Mouse (Mus musculus) neural tube, embryonic 15.5 days (tissue): ENCODE data around the gene Trim46. TPM values are rescaled to one million over a fixed set of nuclear protein-coding genes. Genes with fewer than 3 reads are reported as not detected.

Experiments
- ATAC-seq: fragments of 200-750 bp; cut with Nextera tagmentation; 2 replicates; pipeline ENCODE4 v1.8.0; 2017; ENCODE audit warnings: mild to moderate bottlenecking, moderate TSS enrichment, moderate library complexity; ENCODE audit not compliant: low FRiP score
- H3K27ac ChIP-seq: fragments of 300-500 bp; sonication (generic); replicated peaks from 2 replicates; pipeline ENCODE4 v1.5.1; 2015; ENCODE audit warnings: mild to moderate bottlenecking, inconsistent platforms
- H3K27me3 ChIP-seq: fragments of 300-500 bp; sonication (generic); replicated peaks from 2 replicates; pipeline ENCODE4 v1.6.1; 2015; ENCODE audit warnings: inconsistent platforms
- H3K36me3 ChIP-seq: fragments of 300-500 bp; sonication (generic); 2 replicates; pipeline ENCODE4 v1.6.1; 2015; ENCODE audit warnings: inconsistent platforms
- H3K4me1 ChIP-seq: fragments of 300-500 bp; sonication (generic); 2 replicates; pipeline ENCODE4 v1.6.1; 2015; ENCODE audit warnings: inconsistent platforms
- H3K4me2 ChIP-seq: fragments of 300-500 bp; sonication (generic); 2 replicates; pipeline ENCODE4 v1.6.1; 2015; ENCODE audit warnings: inconsistent platforms, mild to moderate bottlenecking, moderate library complexity
- H3K4me3 ChIP-seq: fragments of 300-500 bp; sonication (generic); replicated peaks from 2 replicates; pipeline ENCODE4 v1.5.1; 2015; ENCODE audit warnings: mild to moderate bottlenecking, inconsistent platforms
- H3K9ac ChIP-seq: fragments of 300-500 bp; sonication (generic); replicated peaks from 2 replicates; pipeline ENCODE4 v1.6.1; 2015; ENCODE audit warnings: mild to moderate bottlenecking, inconsistent platforms
- H3K9me3 ChIP-seq: fragments of 300-500 bp; sonication (generic); replicated peaks from 2 replicates; pipeline ENCODE4 v1.6.1; 2016; ENCODE audit warnings: inconsistent platforms
- WGBS: fragments of 180-500 bp; shearing (Covaris S2); methylation state at CpG from one replicate; pipeline ENCODE4 v1.1.7; 2015; ENCODE audit warnings: mixed read lengths; 5-methylcytosine and 5-hydroxymethylcytosine counted together
- polyA plus RNA-seq: library from polyadenylated mRNA; unstranded; fragments of >200 nt; fragmentation: Nextera tagmentation; extraction: Ambion mirVana; gene quantifications from 2 replicates; pipeline ENCODE4 v1.2.1, GENCODE M21; 2015

Trim46 gene
- polyA plus RNA-seq, 1 experiment from 2014 or later: 76.6 TPM

DNA sequence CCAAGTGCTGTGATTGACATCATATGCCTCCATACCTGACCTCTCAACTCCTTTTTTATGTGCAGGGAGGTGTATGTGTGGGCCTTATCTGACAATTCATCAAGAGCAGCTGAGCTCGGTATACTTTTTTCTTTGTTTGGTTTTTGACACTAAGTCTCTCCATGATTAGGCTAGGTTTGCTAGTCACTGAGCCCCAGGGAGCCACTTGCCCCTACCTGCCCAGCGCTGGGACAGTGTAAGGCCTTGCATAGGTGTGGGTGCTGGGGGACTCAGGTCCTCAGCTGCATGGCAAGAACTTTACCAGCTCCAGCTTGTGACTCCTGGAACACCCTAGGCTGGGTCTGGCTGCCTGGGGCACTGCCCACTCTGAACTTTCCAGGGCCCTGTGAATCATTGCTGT, 39.4 kb downstream of the Trim46 start:
- Histone ChIP-seq H3K27ac (no peak overlapping the region), H3K36me3 (peaks cover 64% of the 10 kb centered on the region), H3K4me1 (peaks cover 21% of the 10 kb centered on the region), H3K9me3 (no peaks in the 10 kb centered on the region), H3K4me3 (no peak overlapping the region), H3K9ac (no peak overlapping the region), H3K27me3 (no peaks in the 10 kb centered on the region), H3K4me2 (no peak overlapping the region)
- WGBS: 95% methylated on average over 2 of the region's 2 CpGs
- ATAC-seq: no peak

DNA sequence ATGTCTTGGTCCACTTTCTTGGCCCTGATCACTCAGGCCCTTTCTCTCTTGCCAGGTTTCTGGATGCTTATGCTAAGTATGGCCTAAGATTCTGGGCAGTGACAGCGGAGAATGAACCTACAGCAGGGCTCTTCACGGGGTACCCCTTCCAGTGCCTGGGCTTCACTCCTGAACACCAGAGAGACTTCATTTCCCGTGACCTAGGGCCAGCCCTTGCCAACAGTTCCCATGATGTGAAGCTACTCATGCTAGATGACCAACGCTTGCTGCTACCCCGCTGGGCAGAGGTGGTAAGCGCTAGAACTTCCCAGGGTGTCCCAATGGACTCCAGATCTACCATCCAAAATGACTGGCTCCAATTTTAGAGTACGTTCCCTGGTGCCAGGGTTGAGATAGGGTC, 40.0 kb downstream of the Trim46 start:
- no peak overlapping the region for H3K4me2 ChIP-seq

DNA sequence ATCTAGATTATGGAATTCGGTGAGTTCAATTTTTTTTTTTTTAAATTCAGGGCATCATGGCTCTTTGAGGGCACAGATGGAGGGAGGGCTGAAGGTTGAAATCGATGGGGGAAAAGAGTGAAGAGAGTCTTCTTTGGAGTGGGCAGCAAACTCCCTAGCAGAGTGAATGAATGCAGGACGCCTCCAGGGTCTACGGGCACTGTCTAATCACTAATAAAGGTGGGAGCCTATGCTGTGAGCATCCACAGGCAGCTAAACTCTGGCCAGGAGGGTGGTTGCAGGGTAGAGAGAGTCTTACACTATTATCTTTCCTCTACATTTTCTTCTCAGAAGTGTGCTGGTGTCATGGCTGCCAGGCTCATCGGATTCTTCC, 43.0 kb downstream of the Trim46 start:
- H3K4me1 ChIP-seq: peaks cover 11% of the 10 kb centered on the region
- H3K36me3 ChIP-seq: peaks cover 34% of the 10 kb centered on the region
- 46% methylated on average over 5 of the region's 5 CpGs for WGBS
- H3K27ac ChIP-seq: peak overlapping the region; percentile 66
- no peaks in the 10 kb centered on the region for H3K27me3 ChIP-seq
- H3K9me3 ChIP-seq: no peaks in the 10 kb centered on the region
- ATAC-seq: peak; percentile 48
- H3K9ac ChIP-seq: peak overlapping the region; percentile 63
- peak overlapping the region; percentile 62 for H3K4me3 ChIP-seq
- H3K4me2 ChIP-seq: peak overlapping the region; percentile 77

More for the DNA sequence above, 40.0 kb downstream of the Trim46 start:
- no peak for ATAC-seq
- Histone ChIP-seq H3K9me3 (no peaks in the 10 kb centered on the region), H3K4me1 (peaks cover 17% of the 10 kb centered on the region), H3K9ac (no peak overlapping the region), H3K27ac (no peak overlapping the region), H3K36me3 (peaks cover 63% of the 10 kb centered on the region), H3K4me3 (no peak overlapping the region), H3K27me3 (no peaks in the 10 kb centered on the region)
- WGBS: 94% methylated on average over 7 of the region's 7 CpGs

DNA sequence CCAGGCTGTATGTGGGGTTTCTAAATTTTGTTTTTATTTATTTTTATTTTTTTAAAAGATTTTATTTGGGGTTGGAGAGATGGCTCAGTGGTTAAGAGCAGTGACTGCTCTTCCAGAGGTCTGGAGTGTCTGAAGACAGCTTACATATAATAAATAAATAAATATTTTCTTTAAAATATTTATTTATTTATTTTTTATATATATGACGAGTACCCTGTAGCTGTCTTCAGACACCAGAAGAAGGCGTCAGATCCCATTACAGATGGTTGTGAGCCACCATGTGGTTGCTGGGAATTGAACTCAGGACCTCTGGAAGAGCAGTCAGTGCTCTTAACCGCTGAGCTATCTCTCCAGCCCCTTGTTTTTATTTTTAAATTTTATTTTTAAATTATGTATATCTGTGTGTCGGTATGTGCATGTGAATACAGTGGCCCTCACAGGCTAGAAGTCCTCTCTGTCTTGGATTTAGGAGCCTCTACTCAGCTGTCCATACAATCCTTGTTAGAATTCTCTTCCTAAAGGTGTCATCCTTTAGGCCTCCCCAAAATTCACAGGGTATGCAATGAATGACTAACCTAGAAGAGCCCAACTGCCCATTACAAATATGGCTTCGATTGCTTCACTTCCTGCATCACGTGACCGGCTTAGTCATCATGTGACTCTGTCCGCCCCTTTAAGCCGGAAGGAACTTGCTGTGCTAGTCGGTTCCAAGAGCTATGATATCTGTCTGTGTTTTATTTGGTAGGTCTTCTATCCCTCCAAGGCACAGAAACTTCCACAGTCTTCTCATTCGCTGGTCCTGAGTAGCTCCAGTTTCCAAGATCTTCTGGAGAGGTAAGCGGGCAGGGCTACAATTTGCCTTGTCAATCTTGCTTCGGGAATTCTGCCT, 43.6 kb downstream of the Trim46 start, which contains the start of gene Gba:
Gene Gba, plus strand, starts transcription at position 676 of the 889 bp plus-strand sequence.
- WGBS: 26% methylated on average over 13 of the region's 13 CpGs

DNA sequence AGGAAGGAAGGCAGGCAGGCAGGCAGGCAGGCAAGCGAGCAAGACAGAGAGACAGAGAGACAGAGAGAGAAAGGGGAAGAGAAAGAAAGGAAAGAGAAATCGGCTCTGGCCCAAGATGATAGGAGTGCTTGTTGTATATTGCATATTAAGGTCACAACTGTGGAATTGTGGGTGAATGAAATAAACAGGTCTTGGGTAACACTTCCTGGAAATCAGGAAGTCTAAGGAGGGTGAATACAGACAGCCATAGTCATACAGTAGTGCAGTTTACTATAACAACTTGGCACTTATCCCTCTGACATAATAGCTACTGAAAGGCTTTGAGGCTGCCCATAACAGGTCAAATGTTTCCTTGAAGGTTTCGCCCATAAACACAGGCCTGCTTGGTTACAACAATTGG, 46.3 kb downstream of the Trim46 start:
- ATAC-seq: no peak
- Histone ChIP-seq H3K4me3 (no peak overlapping the region), H3K9me3 (no peaks in the 10 kb centered on the region), H3K9ac (no peak overlapping the region), H3K4me1 (peaks cover 22% of the 10 kb centered on the region), H3K27ac (no peak overlapping the region), H3K36me3 (peaks cover 4% of the 10 kb centered on the region; the same call in 1 of the 2 replicates), H3K27me3 (no peaks in the 10 kb centered on the region), H3K4me2 (no peak overlapping the region)
- WGBS: 85% methylated on average over 3 of the region's 3 CpGs

More for the DNA sequence above, 43.6 kb downstream of the Trim46 start, which contains the start of gene Gba:
- H3K4me3 ChIP-seq: peak within 1 kb of the TSS; percentile 62
- H3K9ac ChIP-seq: peak within 1 kb of the TSS; percentile 63
- peak; percentile 89 for ATAC-seq
- H3K4me2 ChIP-seq: peak within 1 kb of the TSS; percentile 77
- H3K27ac ChIP-seq: peak within 1 kb of the TSS; percentile 66
- peaks cover 28% of the 10 kb centered on the region for H3K36me3 ChIP-seq
- H3K9me3 ChIP-seq: no peaks in the 10 kb centered on the region
- peaks cover 11% of the 10 kb centered on the region for H3K4me1 ChIP-seq
- no peaks in the 10 kb centered on the region for H3K27me3 ChIP-seq

DNA sequence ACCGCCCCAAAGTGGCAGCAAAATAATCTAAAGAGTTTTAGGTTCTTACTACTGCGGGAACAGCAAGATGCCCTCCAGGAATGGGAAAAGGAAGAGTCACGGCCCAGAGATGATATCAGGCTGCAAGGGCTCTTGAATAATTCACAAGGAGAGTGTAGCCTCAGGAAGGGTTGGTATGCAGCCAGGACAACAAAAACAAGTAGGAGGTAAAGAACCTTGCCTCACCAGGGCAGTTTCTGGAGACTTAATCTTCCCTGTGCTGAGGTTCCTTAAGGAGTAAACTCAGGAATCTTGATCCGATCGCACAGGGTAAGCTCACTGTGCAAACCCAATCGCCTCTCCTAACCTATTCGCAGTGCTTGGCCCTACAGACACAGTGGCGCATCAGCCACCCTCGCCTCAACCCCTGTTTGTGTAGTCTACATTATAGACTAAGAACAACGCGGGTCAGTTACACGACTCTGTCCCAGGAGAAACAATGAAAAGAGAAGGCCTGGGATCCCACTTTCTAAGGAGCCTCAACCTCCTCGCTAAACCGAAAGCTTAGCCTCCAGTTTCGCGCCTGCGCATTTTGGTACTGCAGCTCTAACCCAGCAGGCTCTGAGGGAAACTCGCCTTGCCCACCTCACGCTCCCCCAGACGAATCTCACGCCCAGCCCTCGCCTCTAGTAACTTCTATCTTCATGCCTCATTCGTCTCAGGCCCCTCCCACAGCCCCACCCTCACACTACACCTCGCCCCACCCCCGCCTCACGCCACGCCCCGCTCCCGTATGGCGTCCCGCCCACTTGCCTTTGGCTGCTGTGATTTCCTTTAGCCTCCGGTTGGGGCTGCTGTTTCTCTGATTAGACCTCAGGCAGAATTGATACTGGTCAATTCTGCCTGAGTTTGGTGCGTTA, 49.9 kb downstream of the Trim46 start:
- 9% methylated on average over 33 of the region's 33 CpGs for whole genome bisulfite sequencing
- H3K27ac ChIP-seq: peak overlapping the region; percentile 80
- H3K4me3 ChIP-seq: peak overlapping the region; percentile 44
- H3K9ac ChIP-seq: peak overlapping the region; percentile 55
- H3K4me2 ChIP-seq: peak overlapping the region; percentile 66
- H3K4me1 ChIP-seq: peaks cover 11% of the 10 kb centered on the region
- H3K9me3 ChIP-seq: no peaks in the 10 kb centered on the region
- no peaks in the 10 kb centered on the region for H3K27me3 ChIP-seq
- H3K36me3 ChIP-seq: no peaks in the 10 kb centered on the region
- peak; percentile 95 for ATAC-seq

DNA sequence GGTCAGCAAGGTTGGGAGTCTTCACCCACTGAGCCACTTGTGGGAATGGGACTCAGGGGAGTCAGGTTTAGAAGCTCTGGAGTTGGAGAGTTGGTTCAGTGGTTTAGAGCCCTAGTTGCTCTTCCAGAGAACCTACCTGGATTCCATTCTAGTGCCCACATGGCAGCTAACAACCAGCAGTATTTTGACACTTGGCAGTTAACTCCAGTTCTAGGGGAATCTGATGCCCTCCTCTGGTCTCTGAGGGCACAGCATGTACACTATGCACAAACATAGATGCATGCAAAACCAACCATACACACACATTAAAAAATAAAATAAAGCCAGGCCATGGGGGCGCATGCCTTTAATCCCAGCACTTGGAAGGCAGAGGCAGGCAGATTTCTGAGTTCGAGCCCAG, 52.3 kb downstream of the Trim46 start:
- no peak for ATAC-seq
- WGBS: 95% methylated on average over 2 of the region's 2 CpGs

DNA sequence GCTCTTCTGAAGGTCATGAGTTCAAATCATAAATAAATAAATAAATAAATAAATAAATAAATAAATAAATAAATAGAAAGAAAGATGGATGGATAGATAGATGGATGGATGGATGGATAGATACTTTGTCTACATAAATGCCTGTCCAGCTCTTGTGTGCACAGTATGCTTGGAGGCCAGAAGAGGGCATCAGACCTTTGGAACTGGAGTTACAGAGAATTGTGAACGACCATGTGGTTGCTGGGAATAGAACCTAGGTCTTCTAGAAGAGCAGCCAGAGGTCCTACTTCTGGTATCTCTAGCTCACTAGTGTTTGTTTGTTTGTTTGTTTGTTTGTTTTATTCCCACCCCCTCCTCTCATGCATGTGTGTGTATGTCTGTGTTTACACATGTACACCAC, 52.8 kb downstream of the Trim46 start:
- 80% methylated on average over 1 of the region's 1 CpGs for WGBS
- Histone ChIP-seq H3K9ac (no peak overlapping the region), H3K4me2 (no peak overlapping the region), H3K27ac (no peak overlapping the region), H3K4me3 (no peak overlapping the region), H3K9me3 (no peaks in the 10 kb centered on the region), H3K27me3 (no peaks in the 10 kb centered on the region), H3K4me1 (peaks cover 11% of the 10 kb centered on the region), H3K36me3 (peaks cover 7% of the 10 kb centered on the region)
- no peak for ATAC-seq

More for the DNA sequence above, 52.3 kb downstream of the Trim46 start:
- H3K4me2 ChIP-seq: no peak overlapping the region
- H3K4me3 ChIP-seq: no peak overlapping the region
- H3K27ac ChIP-seq: no peak overlapping the region
- H3K4me1 ChIP-seq: peaks cover 11% of the 10 kb centered on the region
- no peaks in the 10 kb centered on the region for H3K27me3 ChIP-seq
- H3K9ac ChIP-seq: no peak overlapping the region
- H3K9me3 ChIP-seq: no peaks in the 10 kb centered on the region
- peaks cover 2% of the 10 kb centered on the region; the same call in 1 of the 2 replicates for H3K36me3 ChIP-seq

DNA sequence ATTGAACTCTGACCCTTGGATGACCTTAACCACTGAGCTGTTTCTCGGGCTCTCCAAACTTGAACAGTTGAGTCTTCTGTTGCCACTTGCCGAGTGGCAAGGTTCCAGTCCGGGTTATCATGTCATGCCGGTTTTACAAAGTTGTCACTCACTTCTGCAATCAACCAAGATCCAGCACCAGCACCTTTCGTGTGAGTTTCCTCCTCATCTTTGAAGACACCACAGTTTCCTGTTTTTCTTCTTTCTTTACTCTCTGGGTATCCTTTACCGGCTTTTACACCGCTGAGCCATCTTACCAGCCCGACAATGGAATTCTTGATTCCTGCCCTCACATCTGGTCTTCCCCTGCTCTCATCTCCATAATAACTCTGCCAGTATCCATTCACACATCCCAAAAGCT, 55.7 kb downstream of the Trim46 start:
- peaks cover 20% of the 10 kb centered on the region for H3K36me3 ChIP-seq
- H3K4me2 ChIP-seq: no peak overlapping the region
- WGBS: 87% methylated on average over 8 of the region's 8 CpGs
- H3K9me3 ChIP-seq: no peaks in the 10 kb centered on the region
- H3K4me3 ChIP-seq: no peak overlapping the region
- no peak for ATAC-seq
- no peak overlapping the region for H3K27ac ChIP-seq
- H3K4me1 ChIP-seq: peaks cover 4% of the 10 kb centered on the region
- no peak overlapping the region for H3K9ac ChIP-seq
- H3K27me3 ChIP-seq: no peaks in the 10 kb centered on the region

DNA sequence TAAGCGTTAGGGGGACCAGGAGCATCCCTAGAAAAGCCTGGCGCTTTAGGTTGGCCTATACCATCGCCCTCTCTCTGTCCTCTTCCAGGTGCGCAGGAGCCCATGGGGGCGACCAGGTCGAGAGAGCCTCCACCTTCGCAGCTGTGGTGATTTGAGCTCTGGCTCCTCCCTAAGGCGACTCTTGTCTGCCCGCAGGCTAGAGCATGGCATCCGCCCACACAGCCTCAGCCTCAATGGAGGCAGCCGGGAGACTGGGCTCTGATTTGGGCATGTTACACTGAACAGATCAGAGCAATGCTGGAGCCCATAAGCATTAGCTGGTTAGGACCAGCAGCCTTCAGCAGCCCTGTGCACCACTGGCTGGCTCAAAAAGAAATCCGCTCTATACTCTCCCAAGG, 57.6 kb downstream of the Trim46 start:
- Histone ChIP-seq H3K36me3 (peaks cover 20% of the 10 kb centered on the region), H3K27ac (no peak overlapping the region), H3K4me2 (no peak overlapping the region), H3K4me1 (peaks cover 22% of the 10 kb centered on the region), H3K9me3 (no peaks in the 10 kb centered on the region), H3K4me3 (no peak overlapping the region), H3K27me3 (no peaks in the 10 kb centered on the region), H3K9ac (no peak overlapping the region)
- 74% methylated on average over 12 of the region's 12 CpGs for WGBS
- ATAC-seq: no peak

DNA sequence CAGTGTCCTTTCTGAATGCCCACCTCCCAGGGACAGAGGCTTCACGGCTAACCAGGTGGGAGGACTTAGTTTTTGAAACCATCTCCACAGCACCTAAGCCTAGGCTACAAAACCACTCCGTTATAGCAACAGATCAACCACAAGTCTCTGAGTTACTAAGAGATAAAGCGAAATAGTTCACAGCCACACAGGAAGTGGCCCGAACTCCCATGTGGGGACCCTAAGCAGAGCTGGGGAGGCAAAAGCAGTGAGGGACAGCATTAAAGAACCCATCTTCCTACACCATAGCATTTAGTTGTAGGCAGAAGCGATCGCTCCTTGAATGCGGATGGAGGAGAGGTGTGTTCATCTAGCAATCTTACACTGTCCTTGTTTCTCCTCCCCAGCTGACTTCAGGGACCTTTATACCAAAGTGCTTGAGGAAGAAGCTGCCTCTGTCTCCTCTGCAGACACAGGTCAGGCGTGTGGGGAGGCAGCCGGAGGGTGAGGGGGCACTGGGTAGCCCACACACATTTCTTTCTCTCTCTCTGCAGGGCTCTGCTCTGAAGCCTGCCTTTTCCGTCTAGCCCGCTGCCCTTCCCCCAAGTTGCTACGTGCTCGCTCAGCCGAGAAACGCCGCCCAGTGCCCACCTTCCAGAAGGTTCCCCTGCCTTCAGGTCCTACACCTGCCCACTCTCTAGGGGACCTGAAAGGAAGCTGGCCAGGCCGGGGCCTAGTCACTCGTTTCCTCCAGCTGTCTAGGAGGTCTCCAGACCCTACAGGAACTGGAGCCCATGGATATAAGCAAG, 58.2 kb downstream of the Trim46 start:
- WGBS: 73% methylated on average over 18 of the region's 18 CpGs
- ATAC-seq: no peak
- no peak overlapping the region for H3K9ac ChIP-seq

More for the DNA sequence above, 58.2 kb downstream of the Trim46 start:
- Histone ChIP-seq H3K4me2 (no peak overlapping the region), H3K27ac (no peak overlapping the region), H3K36me3 (peaks cover 20% of the 10 kb centered on the region), H3K4me3 (no peak overlapping the region), H3K9me3 (no peaks in the 10 kb centered on the region), H3K4me1 (peaks cover 25% of the 10 kb centered on the region), H3K27me3 (no peaks in the 10 kb centered on the region)
